Mouse (Mus musculus): ENCODE results near the gene Psma3. TPM values are rescaled to one million over a fixed set of nuclear protein-coding genes. Genes with fewer than 3 reads are reported as not detected.
A peak's percentile ranks its signal among the peaks of the same experiment; 100 is the strongest.

The Psma3 gene
- total RNA-seq (2021): 100 to 1,000 TPM; 177 to 197 TPM
- long read RNA-seq, experiment 1, transcript Psma3-203 (10 exons, 1,027 nt): minor isoform, 12 of 183 reads
- long read RNA-seq, experiment 1, transcript Psma3-202 (11 exons, 2,846 nt): major isoform, 110 of 183 reads
- long read RNA-seq, experiment 1, transcript Psma3-201 (11 exons, 875 nt): minor isoform, 13 of 183 reads
- long read RNA-seq, experiment 1, transcript Psma3-206 (11 exons, 1,394 nt): minor isoform, 5 of 183 reads
- long read RNA-seq, experiment 1, partial matches to known transcripts: 2 of 183 reads
- long read RNA-seq, experiment 1, other reads (novel, unspliced or antisense): 40 of 183 reads
- long read RNA-seq, experiment 2, transcript Psma3-201 (11 exons, 875 nt): minor isoform, 14 of 181 reads
- long read RNA-seq, experiment 2, transcript Psma3-202 (11 exons, 2,846 nt): major isoform, 117 of 181 reads
- long read RNA-seq, experiment 2, transcript Psma3-203 (10 exons, 1,027 nt): minor isoform, 8 of 181 reads
- long read RNA-seq, experiment 2, partial matches to known transcripts: 2 of 181 reads
- long read RNA-seq, experiment 2, other reads (novel, unspliced or antisense): 38 of 181 reads

GRCm38 (mm10) chr12:70974441-70975266 lies at the start of gene Psma3:
Psma3 (plus strand) TSS chr12:70974621.
- peak; percentile 88 to 91 for DNase-seq (ENCODE audit: low spot score in 2 of 2)

DNA sequence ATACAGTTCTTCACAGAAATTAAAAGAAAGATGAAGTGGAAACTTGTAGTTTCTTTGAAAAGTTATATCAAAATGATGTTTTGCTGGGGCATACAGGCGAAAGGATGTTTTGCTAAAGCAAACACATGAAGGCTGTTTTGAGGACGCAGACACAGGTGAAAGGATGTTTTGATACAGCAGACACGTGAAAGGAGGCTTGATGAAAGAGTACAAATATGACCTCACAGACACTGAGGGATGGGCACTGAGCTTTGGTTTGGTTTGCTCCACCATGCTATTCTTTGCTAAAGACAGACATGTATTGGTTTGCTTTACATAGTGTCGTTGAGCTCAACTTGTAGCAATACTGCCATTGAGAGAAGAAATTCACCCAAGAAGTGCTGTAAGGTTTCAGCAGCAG lies 44.6 kb upstream of the Psma3 start:
- DNase-seq (ENCODE audit: low spot score in 2 of 2): no peak

DNA sequence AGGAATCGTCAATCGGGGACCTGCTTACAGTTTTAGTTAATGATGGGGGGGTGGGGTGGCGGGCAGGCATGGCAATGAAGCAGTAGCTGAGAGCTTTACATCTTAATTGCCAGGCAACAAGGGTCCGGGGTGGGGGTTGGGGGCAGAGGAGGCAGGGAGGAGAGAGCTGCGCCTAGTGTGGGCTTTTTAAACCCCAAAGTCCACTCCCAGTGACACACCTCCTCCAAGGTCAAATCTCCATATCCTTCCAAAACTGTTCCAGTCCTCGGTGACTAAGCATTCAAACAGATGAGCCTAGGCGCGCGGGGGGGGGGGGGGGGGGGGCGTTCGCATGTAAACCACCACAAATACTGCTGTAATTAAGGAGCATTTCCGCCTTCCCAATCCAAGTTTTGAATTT lies 37.3 kb upstream of the Psma3 start:
- no peak for DNase-seq (ENCODE audit: low spot score in 2 of 2)

DNA sequence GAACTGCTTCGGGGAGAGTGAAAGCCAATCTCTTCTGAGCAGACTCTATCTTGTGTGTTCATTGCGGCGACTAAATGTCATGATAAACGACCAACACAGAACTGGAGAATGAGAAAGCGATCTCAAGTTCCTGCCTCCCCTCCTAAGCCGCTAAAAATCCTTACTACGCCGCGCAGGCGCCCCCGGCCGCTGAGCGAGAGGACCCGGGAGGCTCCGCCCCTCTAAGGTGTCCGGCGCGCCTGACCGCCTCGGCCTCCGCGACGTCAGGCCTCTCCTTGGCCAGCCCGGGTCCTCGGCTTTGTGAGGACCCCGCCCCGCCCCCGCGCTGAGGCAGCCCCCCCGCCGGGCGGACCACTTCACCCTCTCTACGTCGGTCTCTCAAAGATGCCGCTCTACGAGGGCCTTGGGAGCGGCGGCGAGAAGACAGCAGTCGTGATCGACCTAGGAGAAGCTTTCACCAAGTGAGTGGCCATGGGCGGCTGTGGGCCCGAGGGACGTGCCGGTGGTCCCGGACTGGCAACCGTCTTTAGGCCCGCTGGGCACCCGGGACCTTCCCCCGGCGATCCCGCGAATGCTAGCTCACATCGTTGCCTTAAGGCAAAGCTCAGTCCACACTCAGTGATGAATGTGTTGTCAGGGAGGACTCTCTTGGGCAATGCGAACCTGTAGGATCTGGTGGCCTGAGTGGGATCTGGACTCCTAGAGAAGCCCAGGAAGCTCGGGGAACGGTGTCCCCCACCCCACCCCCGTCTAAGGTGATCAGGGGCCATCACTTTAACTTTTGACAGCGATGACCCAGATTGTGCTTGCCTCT lies 36.6 kb upstream of the Psma3 start, which contains the start of gene Actr10:
TSS of gene Actr10 (plus strand) at position 287 of the 814 bp plus-strand sequence.
- peak; percentile 89 to 91 for DNase-seq (ENCODE audit: low spot score in 2 of 2)

- no peak for DNase-seq (ENCODE audit: low spot score in 2 of 2)
Measured at GRCm38 (mm10) chr12:70940806-70941205, 33.6 kb upstream of the Psma3 start.

DNA sequence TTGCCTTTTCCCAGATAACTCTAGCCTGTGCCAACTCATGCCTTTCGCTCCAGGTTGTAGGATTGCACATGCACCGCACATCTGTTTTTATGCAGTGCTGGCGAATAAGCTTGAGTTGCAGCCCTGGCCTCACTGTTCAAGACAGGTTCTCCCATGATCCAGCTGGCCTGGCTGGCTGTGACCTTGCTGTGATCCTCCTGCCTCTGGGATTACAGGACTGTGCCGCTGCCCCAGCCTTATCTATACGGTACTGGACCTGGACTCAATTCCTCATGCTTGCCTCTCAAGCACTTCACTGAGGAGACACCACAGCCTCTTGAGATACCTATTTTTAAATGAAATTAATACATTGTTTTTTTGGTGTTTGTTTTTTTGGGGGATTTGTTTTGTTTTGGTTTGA lies 30.2 kb upstream of the Psma3 start:
- DNase-seq (ENCODE audit: low spot score in 2 of 2): no peak

DNA sequence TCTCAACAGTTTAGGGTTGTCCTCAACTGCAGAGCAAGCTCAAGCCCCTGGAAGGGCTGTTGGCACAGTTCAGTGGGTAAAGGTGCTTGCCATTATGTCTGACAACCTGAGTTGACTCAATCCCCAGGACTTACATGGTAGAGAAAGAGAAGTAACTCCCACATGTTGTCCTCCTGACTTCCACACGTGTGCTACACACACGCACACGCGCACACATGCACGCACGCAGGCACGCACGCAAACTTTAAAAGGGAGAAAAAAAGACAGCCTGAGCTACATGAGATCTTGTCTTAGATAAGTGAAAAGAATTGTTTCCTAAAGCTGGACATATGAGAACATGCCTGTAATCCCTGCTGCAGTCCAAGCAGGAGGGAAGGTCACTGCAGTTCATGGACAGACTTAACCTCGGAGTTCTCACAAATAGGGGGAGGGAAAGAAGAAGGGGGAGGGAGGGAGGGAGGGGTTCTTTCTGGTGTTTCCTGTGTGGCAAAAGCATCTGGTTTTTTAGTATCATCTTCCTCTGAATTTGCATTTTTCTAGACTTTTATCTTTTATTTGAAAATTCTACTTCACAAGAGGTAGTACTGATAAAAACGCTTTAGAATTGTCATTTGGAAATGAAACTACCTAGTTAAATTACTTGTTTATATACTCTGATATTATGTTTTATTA lies 27.7 kb upstream of the Psma3 start:
- no peak for DNase-seq (ENCODE audit: low spot score in 2 of 2)

GRCm38 (mm10) chr12:70958640-70959039 lies 15.8 kb upstream of the Psma3 start:
- no peak for DNase-seq (ENCODE audit: low spot score in 2 of 2)

- DNase-seq (ENCODE audit: low spot score in 2 of 2): no peak
Measured at GRCm38 (mm10) chr12:70967581-70967980, 6.8 kb upstream of the Psma3 start.

- DNase-seq (ENCODE audit: low spot score in 2 of 2): peak; percentile 73 to 80
Measured at GRCm38 (mm10) chr12:70968141-70968790, 6.2 kb upstream of the Psma3 start.

DNA sequence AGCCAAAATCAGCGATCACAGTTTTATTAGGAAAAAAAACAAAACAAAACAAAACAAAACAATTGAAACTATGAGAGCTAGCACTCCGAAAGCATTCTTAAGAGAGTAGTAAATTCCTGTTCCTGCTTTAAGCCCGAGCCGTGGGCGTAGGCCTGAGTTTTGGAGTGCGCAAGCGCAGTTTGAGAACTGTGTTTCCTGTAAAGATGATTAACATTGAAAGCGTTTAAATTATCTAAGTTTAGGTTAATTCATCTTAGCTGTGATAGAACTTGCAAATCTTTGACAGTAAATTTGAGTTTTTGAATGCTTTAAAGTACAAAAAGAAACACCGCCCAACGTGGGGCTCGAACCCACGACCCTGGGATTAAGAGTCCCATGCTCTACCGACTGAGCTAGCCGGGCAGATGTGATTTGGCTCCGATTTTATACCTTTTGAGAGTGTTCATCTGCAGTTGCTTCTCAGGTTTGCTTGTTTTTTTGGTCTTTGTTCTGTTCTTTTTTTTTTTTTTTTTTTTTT lies 5.6 kb upstream of the Psma3 start:
- peak; percentile 86 to 87 for DNase-seq (ENCODE audit: low spot score in 2 of 2)

DNA sequence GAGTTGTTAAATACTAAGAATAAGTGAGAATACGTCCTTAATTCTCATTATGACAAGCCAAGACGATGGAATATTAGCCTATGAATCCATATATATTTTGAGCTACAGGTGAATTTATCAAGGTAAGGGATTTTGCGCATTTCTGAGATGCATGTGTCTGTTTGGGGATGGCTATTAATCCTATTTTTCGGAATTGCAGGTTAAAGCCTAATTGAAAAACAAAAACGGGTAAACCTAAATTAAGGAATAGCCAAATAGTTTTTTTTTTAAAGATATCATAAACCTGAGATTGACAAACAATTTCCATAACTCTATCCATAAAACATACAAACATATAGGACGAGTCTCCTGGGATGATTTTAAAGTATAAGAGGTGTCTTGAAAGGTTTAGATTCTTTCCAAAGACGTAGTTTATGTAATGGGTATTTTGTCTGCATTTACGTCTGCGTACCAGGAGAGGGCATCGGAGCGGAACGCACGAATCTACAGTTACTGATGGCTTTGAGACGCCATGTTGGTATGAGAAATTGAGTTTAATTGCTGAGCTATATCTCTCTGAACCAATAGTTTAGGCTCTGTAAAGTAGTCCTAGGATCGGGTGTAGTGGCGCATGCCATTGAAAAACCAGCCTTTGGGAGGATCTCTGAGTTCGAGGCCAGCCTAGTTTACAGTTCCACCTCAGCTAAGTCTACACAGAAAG lies 4.8 kb upstream of the Psma3 start:
- DNase-seq (ENCODE audit: low spot score in 2 of 2): peak; percentile 29 to 38

GRCm38 (mm10) chr12:70973831-70974230 lies 590 bp upstream of the Psma3 start:
- no peak for DNase-seq (ENCODE audit: low spot score in 2 of 2)

GRCm38 (mm10) chr12:70975406-70975805 lies 985 bp downstream of the Psma3 start:
- no peak for DNase-seq (ENCODE audit: low spot score in 2 of 2)

- no peak for DNase-seq (ENCODE audit: low spot score in 2 of 2)
Measured at GRCm38 (mm10) chr12:70975891-70976290, 1.5 kb downstream of the Psma3 start.

DNA sequence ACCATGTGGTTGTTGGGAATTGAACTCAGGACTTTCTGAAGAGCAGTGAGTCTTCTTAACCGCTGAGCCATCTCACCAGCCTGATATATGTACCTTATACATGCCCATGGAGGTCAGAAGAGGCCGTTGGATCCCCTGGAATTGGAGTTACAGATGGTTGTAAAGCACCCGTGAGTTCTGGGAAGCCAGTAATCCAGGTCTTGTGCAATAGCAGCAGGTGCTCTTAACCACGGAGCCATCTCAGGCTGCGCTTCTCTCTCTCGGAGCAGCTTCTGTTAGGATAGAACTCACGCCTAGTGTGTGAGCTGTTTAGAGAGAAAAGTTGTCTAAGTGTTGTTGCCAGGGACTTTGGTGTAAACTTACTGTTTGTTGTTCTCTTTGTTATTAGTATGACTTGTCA lies 3.9 kb downstream of the Psma3 start:
- no peak for DNase-seq (ENCODE audit: low spot score in 2 of 2)

DNA sequence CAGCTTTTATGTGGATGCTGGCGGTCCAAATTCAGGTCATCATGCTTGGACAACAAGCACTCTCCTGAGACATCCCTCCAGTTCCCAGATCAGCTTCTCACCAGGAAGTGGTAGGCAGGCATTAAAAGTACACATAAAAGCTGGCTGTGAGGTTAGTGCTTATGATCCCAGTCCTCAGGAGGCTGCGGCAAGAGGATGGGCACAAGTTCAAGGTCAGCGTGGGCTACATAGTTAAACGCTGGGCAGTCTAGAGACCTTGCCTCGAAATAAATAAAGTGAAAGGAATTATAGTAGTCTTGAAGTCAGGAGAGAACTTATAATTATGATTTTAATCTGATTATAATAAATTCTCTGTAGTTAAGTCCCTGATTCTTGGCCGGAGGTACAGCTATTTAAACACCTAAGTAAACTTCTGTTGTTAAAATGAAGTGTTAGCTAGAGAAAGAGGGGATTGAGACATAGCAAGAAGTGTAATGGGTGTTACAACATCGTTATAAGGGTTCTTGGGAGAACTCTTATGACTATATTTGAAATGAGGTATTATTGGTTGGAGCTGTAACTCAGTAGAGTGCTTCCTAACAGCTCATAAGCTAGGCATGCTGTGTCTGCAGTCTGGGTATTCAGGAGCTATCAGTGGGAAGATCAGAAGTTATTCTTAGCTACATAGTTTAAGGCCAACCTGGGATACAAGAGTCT lies 10.6 kb downstream of the Psma3 start:
- DNase-seq (ENCODE audit: low spot score in 2 of 2): no peak

- DNase-seq (ENCODE audit: low spot score in 2 of 2): no peak
Measured at GRCm38 (mm10) chr12:70997225-70997624, 22.8 kb downstream of the Psma3 start.

Data from left cerebral cortex, adult 18-20 months (tissue).